Mouse (Mus musculus): ENCODE measurements around the gene Csmd2.

DNA sequence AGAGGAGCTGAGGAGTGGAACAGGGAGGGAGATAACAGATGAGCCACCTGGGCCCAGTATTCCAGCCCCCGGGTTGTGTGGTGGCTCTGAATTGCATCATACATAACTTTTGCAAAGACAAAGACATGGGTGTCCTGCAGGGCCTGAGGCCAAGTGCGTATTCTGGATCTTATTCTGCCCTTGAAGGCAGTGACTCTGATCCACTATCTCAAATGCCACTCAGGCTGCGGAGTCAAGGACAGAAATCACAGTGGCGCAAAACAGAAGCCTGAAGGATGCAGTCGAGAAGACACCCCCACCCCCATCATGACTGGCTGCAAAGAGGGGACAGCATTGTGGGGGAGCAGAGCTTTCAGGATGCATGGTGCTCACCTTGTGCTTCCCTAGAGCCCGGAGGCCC lies 563.1 kb downstream of the Csmd2 start:
- TF ChIP-seq CTCF (IDR thresholded peaks at IDR 0.05; ENCODE audit: control insufficient read depth, insufficient read depth, low read length) = no peak
- TF ChIP-seq POLR2A (IDR thresholded peaks at IDR 0.05; ENCODE audit: borderline replicate concordance, control insufficient read depth, low read depth, low read length) = no peak
